Mouse (Mus musculus): ENCODE measurements at regions not wholly inside any gene's neighbourhood (a gene's known extent, or its start where the extent isn't known, plus 50 kb on each side); places are given as distances from the start of the nearest gene placed in this dataset.

- TF ChIP-seq POLR2A (IDR thresholded peaks at IDR 0.05; ENCODE audit: control insufficient read depth, low read depth, low read length) (no peak), CTCF (IDR thresholded peaks at IDR 0.05; ENCODE audit: control insufficient read depth, insufficient read depth, insufficient replicate concordance, low read depth, low read length) (no peak)
These were observed 151.8 kb upstream of the A530016L24Rik start for GRCm38 (mm10) chr12:112337443-112337842.
